Comparison of ENCODE assay signal across 19 mouse cellular contexts in genomic region chr10:127500894-127501893, GRCm38 (mm10). TPM values are rescaled to one million over a fixed set of nuclear protein-coding genes. Genes with fewer than 3 reads are reported as not detected.
A peak's percentile ranks its signal among the peaks of the same experiment; 100 is the strongest.
DNase-seq lines count a peak whose midpoint lies in the region; ATAC-seq lines count a peak whose summit lies in the region.
"Had no signal": no experiment of that assay in that cellular context is flagged by ENCODE, and none has a peak within 500 bp of the region (broad histone marks: within the 10 kb centered on the region; RNA-seq: fewer than 3 reads in every experiment).

Gene Stac3 (plus strand): TSS chr10:127501686.

- no peak for ATAC-seq in midbrain, embryonic 11.5 days (ENCODE audit: low FRiP score)
- no peak for ATAC-seq in midbrain, embryonic 14.5 days (ENCODE audit: low FRiP score, low TSS enrichment)
- no peak for ATAC-seq in limb, embryonic 12.5 days (ENCODE audit: insufficient number of reproducible peaks, insufficient read depth, low FRiP score, low TSS enrichment, low read depth)
- ATAC-seq in megakaryocyte, adult 5-6 weeks (ENCODE audit: poor library complexity, severe bottlenecking): no peak

- H3K4me2 ChIP-seq in midbrain, embryonic 11.5 days: no peak within 1 kb of the TSS
- no peak within 1 kb of the TSS for H3K4me2 ChIP-seq in midbrain, embryonic 14.5 days (ENCODE audit: low read length)
- H3K4me2 ChIP-seq in limb, embryonic 12.5 days: no peak within 1 kb of the TSS
- H3K4me2 ChIP-seq: forebrain, embryonic 12.5 days; kidney, embryonic 15.5 days; lung, embryonic 14.5 days; neural tube, embryonic 15.5 days had no signal

- 84% methylated on average over 13 of the region's 13 CpGs for WGBS in midbrain, embryonic 11.5 days
- WGBS in midbrain, embryonic 14.5 days: 77% methylated on average over 13 of the region's 13 CpGs
- whole genome bisulfite sequencing in limb, embryonic 12.5 days: 67% methylated on average over 13 of the region's 13 CpGs

- no peak within 1 kb of the TSS for H3K4me3 ChIP-seq in midbrain, embryonic 11.5 days (ENCODE audit: low read depth, low read length)
- H3K4me3 ChIP-seq in midbrain, embryonic 14.5 days (replicated peaks; ENCODE audit: low read depth, low read length): no peak within 1 kb of the TSS
- H3K4me3 ChIP-seq in limb, embryonic 12.5 days (replicated peaks): no peak within 1 kb of the TSS
- H3K4me3 ChIP-seq: forebrain, embryonic 12.5 days; kidney, embryonic 15.5 days; megakaryocyte, embryonic 14.5 days; neural tube, embryonic 15.5 days had no signal

- H3K36me3 ChIP-seq in midbrain, embryonic 11.5 days (ENCODE audit: control insufficient read depth, insufficient read depth, low read length): peaks cover 4% of the 10 kb centered on the region
- peaks cover 44% of the 10 kb centered on the region for H3K36me3 ChIP-seq in midbrain, embryonic 14.5 days (ENCODE audit: control insufficient read depth, insufficient read depth, low read length)
- peaks cover 67% of the 10 kb centered on the region for H3K36me3 ChIP-seq in limb, embryonic 12.5 days

- H3K9ac ChIP-seq in midbrain, embryonic 11.5 days (ENCODE audit: low read length): no peak within 1 kb of the TSS
- no peak within 1 kb of the TSS for H3K9ac ChIP-seq in midbrain, embryonic 14.5 days (replicated peaks; ENCODE audit: low read length)
- H3K9ac ChIP-seq in limb, embryonic 12.5 days (replicated peaks): no peak within 1 kb of the TSS
- H3K9ac ChIP-seq: forebrain, embryonic 12.5 days; kidney, embryonic 15.5 days; lung, embryonic 14.5 days; neural tube, embryonic 15.5 days had no signal

- no peaks in the 10 kb centered on the region for H3K4me1 ChIP-seq in midbrain, embryonic 11.5 days (ENCODE audit: control insufficient read depth, insufficient read depth, low read length)
- no peaks in the 10 kb centered on the region for H3K4me1 ChIP-seq in midbrain, embryonic 14.5 days (ENCODE audit: control insufficient read depth, insufficient read depth, low read length)
- H3K4me1 ChIP-seq in limb, embryonic 12.5 days (replicated peaks): no peaks in the 10 kb centered on the region
- H3K4me1 ChIP-seq: forebrain, embryonic 12.5 days; kidney, embryonic 15.5 days; neural tube, embryonic 15.5 days had no signal

- H3K27me3 ChIP-seq in midbrain, embryonic 11.5 days (ENCODE audit: control insufficient read depth, insufficient read depth, low read length): no peaks in the 10 kb centered on the region; the same call in 1 of the 2 replicates
- no peaks in the 10 kb centered on the region for H3K27me3 ChIP-seq in midbrain, embryonic 14.5 days (ENCODE audit: control insufficient read depth, insufficient read depth, low read length)
- H3K27me3 ChIP-seq in limb, embryonic 12.5 days: peaks cover 3% of the 10 kb centered on the region; the same call in 1 of the 2 replicates
- H3K27me3 ChIP-seq: CH12.LX; kidney, embryonic 15.5 days had no signal

- no peaks in the 10 kb centered on the region for H3K9me3 ChIP-seq in midbrain, embryonic 11.5 days (ENCODE audit: control insufficient read depth, low read length)
- no peaks in the 10 kb centered on the region for H3K9me3 ChIP-seq in midbrain, embryonic 14.5 days (ENCODE audit: control insufficient read depth, low read length)
- no peaks in the 10 kb centered on the region for H3K9me3 ChIP-seq in limb, embryonic 12.5 days
- H3K9me3 ChIP-seq: forebrain, embryonic 12.5 days; kidney, embryonic 15.5 days; megakaryocyte, embryonic 14.5 days; neural tube, embryonic 15.5 days had no signal

- no peak within 1 kb of the TSS for H3K27ac ChIP-seq in midbrain, embryonic 11.5 days (ENCODE audit: low read depth, low read length)
- no peak within 1 kb of the TSS for H3K27ac ChIP-seq in midbrain, embryonic 14.5 days (replicated peaks; ENCODE audit: low read depth, low read length)
- H3K27ac ChIP-seq in limb, embryonic 12.5 days: peak within 1 kb of the TSS; percentile 51
- H3K27ac ChIP-seq: forebrain, embryonic 12.5 days; kidney, embryonic 15.5 days; neural tube, embryonic 15.5 days had no signal

- peak; percentile 17 for DNase-seq in midbrain, embryonic 11.5 days (ENCODE audit: low spot score, missing footprints)
- no peak for DNase-seq in midbrain, embryonic 14.5 days
- peak; percentile 67 for DNase-seq in fibroblast of lung, adult 2 months (ENCODE audit: low read depth)
- no peak for DNase-seq in spleen, adult 18-20 months
- no peak for DNase-seq in natural killer cell, adult 2 months (ENCODE audit: low spot score in 2 of 2)
- DNase-seq: adrenal gland, postnatal 14 days; cerebellum, adult 9-11 months; layer of hippocampus, postnatal 36 days; liver; lung, embryonic 14.5 days; thymus, adult 2 months had no signal

RNA-seq across cellular contexts. Expression of gene Stac3, which starts in this region (rescaled TPM):
- polyA plus RNA-seq in midbrain, embryonic 11.5 days (2014; fragmentation: Nextera tagmentation; extraction: Ambion mirVana): 0.10 and 0.14 TPM in 2 replicates
- polyA plus RNA-seq in midbrain, embryonic 14.5 days (2014; fragmentation: Nextera tagmentation; extraction: Ambion mirVana): 0.32 and 1.0 TPM in 2 replicates
- 11.5 and 11.7 TPM in 2 replicates for polyA plus RNA-seq in limb, embryonic 12.5 days (2016; fragmentation: Nextera tagmentation; extraction: Ambion mirVana)
- total RNA-seq in megakaryocyte, adult 5-6 weeks (2015): 1.2 TPM in 1 of 2 replicates, not detected in the other
- total RNA-seq in megakaryocyte, adult 5-6 weeks (2017): 0.40 TPM in 1 of 2 replicates, not detected in the other
- total RNA-seq: hematopoietic stem cell, adult 5-6 weeks had no signal
- polyA plus RNA-seq: lung, embryonic 14.5 days had no signal

Comparison
In these comparisons a context has a peak if more than half of its experiments do, and no peak if none do; other contexts are left out.
1. Peak in DNase-seq in midbrain, embryonic 11.5 days; RNA of the gene not detected or under 1 TPM.